Comparison of ENCODE assay signal across 1 mouse cellular context in the genomic region with DNA sequence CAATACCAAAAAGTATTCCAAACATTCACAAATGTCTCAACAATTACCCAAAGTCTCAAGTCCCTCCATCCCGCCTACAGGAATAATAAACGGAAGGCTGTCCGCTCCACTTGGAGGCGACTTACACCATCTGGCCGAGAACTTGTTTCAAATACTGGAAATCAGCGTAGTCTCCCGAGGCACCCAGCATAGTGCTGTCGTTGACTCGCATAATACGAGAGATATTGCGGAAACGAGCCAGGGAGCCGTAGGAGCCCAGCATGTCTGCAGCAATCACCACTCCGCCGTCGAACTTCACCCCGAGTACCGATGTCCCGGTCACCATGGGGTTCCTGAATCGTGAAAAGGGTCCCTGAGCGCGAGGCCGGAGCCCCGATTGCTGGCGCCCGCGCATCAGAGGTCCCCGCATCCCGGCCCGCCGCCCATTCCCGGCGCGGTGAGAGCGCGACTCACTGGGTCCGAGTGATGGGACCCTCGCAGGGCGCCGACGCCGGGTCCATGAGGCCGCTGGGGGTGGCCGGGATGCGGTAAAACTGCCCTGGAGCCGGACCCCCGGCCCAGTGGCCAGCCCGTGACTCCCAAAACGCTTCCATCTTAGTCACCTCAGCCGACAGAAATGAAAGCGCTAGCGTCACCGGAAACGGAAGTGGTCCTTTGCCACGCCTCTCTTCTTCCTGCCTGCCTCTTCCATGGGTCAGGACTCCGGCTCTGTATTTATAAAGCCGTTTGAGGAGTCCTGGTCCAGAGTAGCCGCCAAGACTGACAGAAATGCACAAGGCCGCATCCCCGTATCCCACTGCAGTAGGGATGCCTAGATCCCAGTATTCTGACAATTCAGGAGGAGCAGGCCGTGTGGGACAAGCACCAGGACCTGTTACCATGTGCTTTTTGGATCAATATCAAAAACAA.
TF ChIP-seq lines count a peak whose summit lies in the region.

Gene Psmb4 (minus strand): TSS at position 646 of the 909 bp plus-strand sequence.

TF ChIP-seq in CH12.LX, 34 proteins besides CTCF, POLR2A, EP300 and RAD21 (continued from another document):
- TF ChIP-seq ETS1 (conservative IDR thresholded peaks at IDR 0.05; ENCODE audit: low read depth, low read length) (0 out of 2 replicates have a peak, but pooled peaks have one; percentile 17), MXI1 (IDR thresholded peaks at IDR 0.05; ENCODE audit: low read depth, low read length) (peak; percentile 68; the same call in 1 of the 2 replicates), TCF12 (IDR thresholded peaks at IDR 0.05; ENCODE audit: low read depth, low read length) (peak; percentile 96), SMC3 (IDR thresholded peaks at IDR 0.05; ENCODE audit: low read depth, low read length) (no peak), GABPA (IDR thresholded peaks at IDR 0.05; ENCODE audit: insufficient replicate concordance, low read depth, low read length) (no peak), JUN (IDR thresholded peaks at IDR 0.05; ENCODE audit: insufficient read depth, low read depth, low read length) (no peak), BHLHE40 (IDR thresholded peaks at IDR 0.05; ENCODE audit: low read depth, low read length) (no peak), KAT2A (IDR thresholded peaks at IDR 0.05; ENCODE audit: insufficient replicate concordance, low read length) (0 out of 2 replicates have a peak, but pooled peaks have one; percentile 49), MAFK (IDR thresholded peaks at IDR 0.05; ENCODE audit: insufficient replicate concordance, low read length) (no peak), HCFC1 (IDR thresholded peaks at IDR 0.05; ENCODE audit: low read depth, low read length) (peak; percentile 81), ELF1 (IDR thresholded peaks at IDR 0.05; ENCODE audit: low read depth, low read length) (peak; percentile 80), MEF2A (IDR thresholded peaks at IDR 0.05; ENCODE audit: borderline replicate concordance, low read depth, low read length) (0 out of 2 replicates have a peak, but pooled peaks have one; percentile 7), USF2 (conservative IDR thresholded peaks at IDR 0.05; ENCODE audit: low read depth, low read length) (no peak), UBTF (IDR thresholded peaks at IDR 0.05; ENCODE audit: low read depth, low read length) (no peak), NELFE (IDR thresholded peaks at IDR 0.05; ENCODE audit: low read depth, low read length) (peak; percentile 96), MYC (IDR thresholded peaks at IDR 0.05; ENCODE audit: low read depth, low read length) (peak; percentile 97), POLR2AphosphoS2 (IDR thresholded peaks at IDR 0.05; ENCODE audit: low read depth, low read length) (peak; percentile 88; the same call in 1 of the 2 replicates), MAZ (IDR thresholded peaks at IDR 0.05; ENCODE audit: low read depth, low read length) (no peak), E2F4 (IDR thresholded peaks at IDR 0.05; ENCODE audit: insufficient replicate concordance, low read depth, low read length) (no peak), MAX (IDR thresholded peaks at IDR 0.05; ENCODE audit: low read length) (peak; percentile 83), TBP (conservative IDR thresholded peaks at IDR 0.05; ENCODE audit: low read depth, low read length) (peak; percentile 96), SIN3A (IDR thresholded peaks at IDR 0.05; ENCODE audit: low read length) (peak; percentile 84)
